Mouse (Mus musculus): ENCODE measurements at regions not wholly inside any gene's neighbourhood (a gene's known extent, or its start where the extent isn't known, plus 50 kb on each side); places are given as distances from the start of the nearest gene placed in this dataset.

DNA sequence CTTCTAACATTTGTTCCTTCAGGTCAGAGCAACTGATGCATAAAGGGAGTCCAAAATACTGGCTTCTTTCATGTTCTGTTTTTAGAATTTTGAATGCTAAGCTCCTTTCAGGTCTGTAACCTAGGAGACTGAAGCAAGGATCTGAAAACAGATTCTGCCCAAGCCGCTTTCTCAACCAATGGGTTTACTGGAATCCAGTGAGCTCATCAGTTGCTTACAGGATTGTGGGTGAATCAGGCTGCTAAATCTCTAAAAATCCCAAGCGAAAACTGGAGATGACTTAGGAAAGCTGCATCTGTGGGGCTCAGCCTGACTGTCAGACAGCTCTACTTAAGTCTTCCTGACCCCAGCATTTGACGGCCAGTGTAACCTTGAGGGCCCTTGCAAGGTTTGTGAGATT is 1277.7 kb downstream of the Defb40 start:
- no peak overlapping the region for H3K27ac ChIP-seq (ENCODE audit: low read depth, low read length)
- H3K4me2 ChIP-seq = no peak overlapping the region
- ATAC-seq (ENCODE audit: low FRiP score) (peak; percentile 55; the same call in 1 of the 2 replicates), DNase-seq (ENCODE audit: low spot score, missing footprints) (peak; percentile 84)
- H3K9me3 ChIP-seq (ENCODE audit: control insufficient read depth, low read length) = no peaks in the 10 kb centered on the region
- no peak overlapping the region for H3K4me3 ChIP-seq (ENCODE audit: low read depth, low read length)
- no peaks in the 10 kb centered on the region for H3K27me3 ChIP-seq (ENCODE audit: control insufficient read depth, insufficient read depth, low read length)
- H3K9ac ChIP-seq (ENCODE audit: low read length) = no peak overlapping the region
- WGBS = 52% methylated on average over 3 of the region's 3 CpGs
- peaks cover 2% of the 10 kb centered on the region; the same call in 1 of the 2 replicates for H3K4me1 ChIP-seq (ENCODE audit: control insufficient read depth, insufficient read depth, low read length)
- H3K36me3 ChIP-seq (ENCODE audit: control insufficient read depth, insufficient read depth, low read length) = no peaks in the 10 kb centered on the region

DNA sequence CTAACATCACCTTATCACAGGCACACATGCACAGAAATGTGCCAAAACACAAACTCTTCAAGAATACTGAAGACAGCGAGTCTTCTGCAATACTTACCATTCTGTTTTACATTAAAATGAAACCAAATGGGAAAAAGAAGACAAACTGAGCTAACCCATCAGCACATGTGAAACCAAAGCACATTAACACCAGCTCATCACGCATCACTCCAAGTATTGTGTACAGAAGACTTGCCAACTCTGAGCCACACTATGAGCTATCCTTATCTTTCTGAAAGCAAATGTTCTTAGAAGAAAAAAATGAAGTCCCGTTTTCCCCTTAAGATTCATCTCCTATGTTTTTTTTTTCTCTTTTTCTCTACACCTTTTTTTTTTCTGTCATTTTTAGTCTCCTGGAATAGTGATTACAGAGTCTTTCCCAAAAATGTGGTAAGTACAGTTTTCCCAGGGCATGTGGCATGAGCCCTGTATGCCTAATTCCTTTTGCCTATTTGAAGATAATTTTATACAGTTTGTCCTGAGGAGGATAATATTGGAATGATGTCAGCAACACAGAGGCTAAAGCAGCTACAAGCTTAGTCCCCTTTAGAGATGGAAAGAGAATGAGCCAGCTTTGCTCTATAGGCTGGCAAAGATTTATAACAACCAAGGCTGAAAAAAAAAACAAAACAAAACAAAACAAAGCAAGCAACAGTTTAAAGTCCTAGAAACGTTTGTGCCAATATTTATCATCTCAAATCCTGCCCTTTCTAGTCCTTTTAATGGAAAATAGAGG is 1287.8 kb downstream of the Defb40 start:
- Histone ChIP-seq H3K4me2 (no peak overlapping the region), H3K4me3 (ENCODE audit: low read depth, low read length) (no peak overlapping the region), H3K27me3 (ENCODE audit: control insufficient read depth, insufficient read depth, low read length) (no peaks in the 10 kb centered on the region), H3K27ac (ENCODE audit: low read depth, low read length) (no peak overlapping the region), H3K4me1 (ENCODE audit: control insufficient read depth, insufficient read depth, low read length) (no peaks in the 10 kb centered on the region), H3K9ac (ENCODE audit: low read length) (no peak overlapping the region), H3K36me3 (ENCODE audit: control insufficient read depth, insufficient read depth, low read length) (no peaks in the 10 kb centered on the region), H3K9me3 (ENCODE audit: control insufficient read depth, low read length) (no peaks in the 10 kb centered on the region)
- ATAC-seq (ENCODE audit: low FRiP score) (no peak), DNase-seq (ENCODE audit: low spot score, missing footprints) (no peak)
- 82% methylated on average over 4 of the region's 4 CpGs for WGBS

DNA sequence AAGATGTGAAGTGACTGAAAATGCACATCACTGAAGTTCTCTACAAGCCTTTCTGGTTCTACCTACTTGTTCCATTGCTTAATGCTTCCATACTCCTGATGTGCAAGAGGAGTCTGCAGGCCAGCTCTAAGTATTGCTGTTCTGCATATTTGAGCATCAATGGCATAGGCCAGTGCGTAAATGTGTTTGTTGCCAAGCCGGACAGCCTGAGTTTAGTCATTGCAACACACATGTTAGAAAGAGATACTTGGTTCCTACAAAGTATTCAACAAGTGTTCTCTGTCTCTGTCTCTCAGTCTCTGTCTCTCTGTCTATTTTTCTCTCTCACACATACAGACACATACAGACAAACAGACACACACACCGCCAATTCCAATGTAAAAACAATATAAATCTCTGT is 1288.4 kb downstream of the Defb40 start:
- H3K27ac ChIP-seq (ENCODE audit: low read depth, low read length) = no peak overlapping the region
- ATAC-seq (ENCODE audit: low FRiP score) (no peak), DNase-seq (ENCODE audit: low spot score, missing footprints) (no peak)
- no peak overlapping the region for H3K9ac ChIP-seq (ENCODE audit: low read length)
- H3K4me1 ChIP-seq (ENCODE audit: control insufficient read depth, insufficient read depth, low read length) = no peaks in the 10 kb centered on the region
- no peaks in the 10 kb centered on the region for H3K36me3 ChIP-seq (ENCODE audit: control insufficient read depth, insufficient read depth, low read length)
- 91% methylated on average over 3 of the region's 3 CpGs for WGBS
- H3K9me3 ChIP-seq (ENCODE audit: control insufficient read depth, low read length) = no peaks in the 10 kb centered on the region
- no peak overlapping the region for H3K4me3 ChIP-seq (ENCODE audit: low read depth, low read length)
- H3K4me2 ChIP-seq = no peak overlapping the region
- no peaks in the 10 kb centered on the region for H3K27me3 ChIP-seq (ENCODE audit: control insufficient read depth, insufficient read depth, low read length)

DNA sequence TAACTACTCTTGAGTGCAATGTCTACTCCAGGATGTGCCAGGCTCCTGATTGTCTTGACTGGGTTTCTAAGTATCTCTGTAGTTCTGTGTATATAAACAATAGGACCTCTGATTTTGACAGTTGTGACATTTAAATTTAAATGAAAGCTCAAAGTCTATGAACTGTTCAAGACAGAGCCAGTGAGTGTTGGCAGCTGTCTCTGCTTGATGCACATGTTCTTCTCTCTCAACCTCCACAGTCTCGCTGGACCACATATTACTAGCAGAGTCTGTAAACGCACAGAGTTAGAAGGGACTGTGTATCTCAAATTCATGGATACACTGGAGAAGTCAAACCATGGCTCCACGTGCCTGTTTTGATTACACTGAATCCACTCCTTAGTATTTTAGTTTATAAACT is 1291.0 kb downstream of the Defb40 start:
- Histone ChIP-seq H3K36me3 (ENCODE audit: control insufficient read depth, insufficient read depth, low read length) (no peaks in the 10 kb centered on the region), H3K4me2 (no peak overlapping the region), H3K4me3 (ENCODE audit: low read depth, low read length) (no peak overlapping the region), H3K4me1 (ENCODE audit: control insufficient read depth, insufficient read depth, low read length) (no peaks in the 10 kb centered on the region), H3K9ac (ENCODE audit: low read length) (no peak overlapping the region), H3K27me3 (ENCODE audit: control insufficient read depth, insufficient read depth, low read length) (no peaks in the 10 kb centered on the region), H3K27ac (ENCODE audit: low read depth, low read length) (no peak overlapping the region), H3K9me3 (ENCODE audit: control insufficient read depth, low read length) (no peaks in the 10 kb centered on the region)
- DNase-seq (ENCODE audit: low spot score, missing footprints) = no peak
- no peak for ATAC-seq (ENCODE audit: low FRiP score)
- 87% methylated on average over 3 of the region's 3 CpGs for WGBS

DNA sequence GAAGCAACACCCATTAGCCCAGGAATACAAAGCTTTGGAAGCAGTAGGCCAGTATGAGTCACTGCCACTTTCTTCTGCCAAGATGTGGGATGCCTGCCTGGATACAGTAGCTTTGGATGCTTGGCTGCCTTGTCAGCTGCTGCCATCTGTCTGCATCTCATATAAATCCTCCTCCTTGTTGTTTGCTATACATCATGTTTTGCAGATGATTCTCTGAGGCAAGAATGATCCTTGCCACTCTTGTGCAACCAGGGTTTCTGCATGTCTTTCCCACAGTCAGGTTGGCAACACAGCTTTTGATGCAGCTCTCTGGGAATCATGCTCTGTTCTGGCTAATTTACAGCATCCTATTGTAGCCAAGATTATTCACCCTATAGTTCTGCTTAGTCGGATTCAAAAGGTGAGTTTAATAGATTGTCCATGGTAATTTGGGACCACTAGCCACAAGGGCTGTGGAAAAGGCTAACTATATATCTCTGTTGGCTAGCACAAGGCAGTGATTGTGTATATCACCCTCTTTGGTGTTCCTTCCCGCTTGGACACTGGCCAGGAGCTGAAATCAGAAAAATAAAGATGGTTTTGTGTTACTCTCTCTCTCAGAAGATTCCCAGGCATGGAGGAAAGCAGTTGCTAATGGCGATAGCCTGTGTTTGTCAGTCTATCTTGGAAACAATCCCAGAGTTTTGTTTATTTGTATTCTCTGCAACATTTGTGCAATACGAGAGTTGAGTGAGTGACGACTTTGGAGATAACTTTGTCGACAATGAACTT is 1313.5 kb downstream of the Defb40 start:
- H3K27ac ChIP-seq (ENCODE audit: low read depth, low read length) = no peak overlapping the region
- H3K27me3 ChIP-seq (ENCODE audit: control insufficient read depth, insufficient read depth, low read length) = no peaks in the 10 kb centered on the region
- no peak overlapping the region for H3K4me2 ChIP-seq
- no peak overlapping the region for H3K9ac ChIP-seq (ENCODE audit: low read length)
- no peaks in the 10 kb centered on the region for H3K9me3 ChIP-seq (ENCODE audit: control insufficient read depth, low read length)
- DNase-seq (ENCODE audit: low spot score, missing footprints) (no peak), ATAC-seq (ENCODE audit: low FRiP score) (no peak)
- H3K4me3 ChIP-seq (ENCODE audit: low read depth, low read length) = no peak overlapping the region
- H3K36me3 ChIP-seq (ENCODE audit: control insufficient read depth, insufficient read depth, low read length) = no peaks in the 10 kb centered on the region
- 85% methylated on average over 6 of the region's 6 CpGs for WGBS
- H3K4me1 ChIP-seq (ENCODE audit: control insufficient read depth, insufficient read depth, low read length) = peaks cover 5% of the 10 kb centered on the region; the same call in 1 of the 2 replicates

DNA sequence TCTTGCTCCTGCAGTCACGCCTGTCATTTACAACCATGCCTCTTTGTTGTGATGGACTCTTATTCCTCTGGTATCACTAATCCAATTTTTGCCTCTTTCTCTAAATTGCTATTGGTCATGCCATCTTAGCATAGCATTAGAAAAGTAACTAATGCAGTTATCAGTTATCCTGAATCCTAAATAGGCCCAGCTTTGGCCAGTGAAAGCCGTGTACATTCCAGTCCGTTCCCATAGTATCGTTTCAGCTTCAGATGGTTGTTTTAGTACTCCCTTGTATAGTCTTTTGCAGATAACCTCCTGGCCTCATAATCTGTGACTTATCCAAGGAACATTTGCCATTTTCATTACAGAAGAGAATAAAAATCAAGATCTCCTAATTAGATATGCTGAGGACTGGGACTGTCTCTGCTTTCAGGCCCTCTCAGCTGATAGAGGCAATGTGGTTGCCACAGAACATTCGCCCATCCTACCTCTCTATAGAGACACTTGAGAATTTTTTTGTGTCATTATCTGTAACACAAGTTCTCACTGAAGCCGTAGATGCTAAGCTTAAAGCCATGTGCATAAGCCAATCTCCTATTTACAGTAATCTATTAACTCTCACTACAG is 1318.2 kb downstream of the Defb40 start:
- DNase-seq (ENCODE audit: low spot score, missing footprints) = peak; percentile 87

DNA sequence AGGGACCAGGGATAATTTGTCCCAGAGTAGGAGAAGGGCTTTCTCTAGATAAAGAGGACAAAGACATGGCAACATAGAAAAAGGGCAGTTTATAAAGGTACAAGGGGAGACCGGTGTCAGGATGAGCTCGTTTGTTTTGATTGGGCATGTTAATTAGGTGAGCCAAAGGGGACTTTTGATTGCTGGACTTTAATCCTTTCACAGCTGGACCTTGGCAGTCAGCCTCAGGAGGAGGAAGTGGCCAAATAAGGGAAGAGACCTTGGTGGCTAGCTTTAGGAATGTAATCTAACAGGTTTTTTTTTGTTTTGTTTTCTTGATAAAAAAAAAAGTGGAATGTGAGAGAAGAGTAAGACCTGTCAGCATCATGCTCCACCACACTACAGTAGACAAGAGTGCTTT is 1324.3 kb downstream of the Defb40 start:
- Histone ChIP-seq H3K9ac (ENCODE audit: low read length) (no peak overlapping the region), H3K4me3 (ENCODE audit: low read depth, low read length) (no peak overlapping the region), H3K36me3 (ENCODE audit: control insufficient read depth, insufficient read depth, low read length) (no peaks in the 10 kb centered on the region), H3K4me2 (no peak overlapping the region), H3K4me1 (ENCODE audit: control insufficient read depth, insufficient read depth, low read length) (no peaks in the 10 kb centered on the region), H3K27ac (ENCODE audit: low read depth, low read length) (no peak overlapping the region), H3K9me3 (ENCODE audit: control insufficient read depth, low read length) (no peaks in the 10 kb centered on the region), H3K27me3 (ENCODE audit: control insufficient read depth, insufficient read depth, low read length) (no peaks in the 10 kb centered on the region)
- 18% methylated on average over 2 of the region's 2 CpGs for WGBS
- DNase-seq (ENCODE audit: low spot score, missing footprints) = no peak
- no peak for ATAC-seq (ENCODE audit: low FRiP score)

More for the DNA sequence above, 1318.2 kb downstream of the Defb40 start:
- Histone ChIP-seq H3K9ac (ENCODE audit: low read length) (no peak overlapping the region), H3K9me3 (ENCODE audit: control insufficient read depth, low read length) (no peaks in the 10 kb centered on the region), H3K4me3 (ENCODE audit: low read depth, low read length) (no peak overlapping the region), H3K27ac (ENCODE audit: low read depth, low read length) (no peak overlapping the region), H3K4me2 (no peak overlapping the region), H3K4me1 (ENCODE audit: control insufficient read depth, insufficient read depth, low read length) (peaks cover 5% of the 10 kb centered on the region; the same call in 1 of the 2 replicates), H3K27me3 (ENCODE audit: control insufficient read depth, insufficient read depth, low read length) (no peaks in the 10 kb centered on the region), H3K36me3 (ENCODE audit: control insufficient read depth, insufficient read depth, low read length) (no peaks in the 10 kb centered on the region)
- WGBS = 44% methylated on average over 6 of the region's 6 CpGs
- ATAC-seq (ENCODE audit: low FRiP score) = peak; percentile 87

DNA sequence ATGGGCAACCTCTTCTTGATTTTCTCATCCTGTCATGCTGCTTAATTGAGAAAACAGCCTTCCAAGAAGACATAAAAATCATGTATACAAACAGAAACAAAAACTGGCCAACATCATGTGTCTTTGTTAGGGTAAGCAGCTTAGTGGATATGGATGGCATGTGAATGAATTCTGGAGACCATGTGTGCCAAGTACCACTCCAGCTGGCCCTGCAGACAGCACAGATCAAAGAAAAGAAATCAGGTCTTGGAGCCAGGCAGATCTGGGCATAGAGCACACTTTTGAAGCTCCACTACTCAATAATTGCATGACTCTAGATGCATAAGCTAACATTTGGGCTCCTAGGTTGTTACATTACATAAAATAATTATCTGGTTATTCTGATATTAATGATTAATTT is 1330.5 kb downstream of the Defb40 start:
- H3K9me3 ChIP-seq (ENCODE audit: control insufficient read depth, low read length) = no peaks in the 10 kb centered on the region
- H3K27ac ChIP-seq (ENCODE audit: low read depth, low read length) = no peak overlapping the region
- no peaks in the 10 kb centered on the region for H3K36me3 ChIP-seq (ENCODE audit: control insufficient read depth, insufficient read depth, low read length)
- H3K4me1 ChIP-seq (ENCODE audit: control insufficient read depth, insufficient read depth, low read length) = no peaks in the 10 kb centered on the region
- H3K4me2 ChIP-seq = no peak overlapping the region
- DNase-seq (ENCODE audit: low spot score, missing footprints) = peak; percentile 23
- no peaks in the 10 kb centered on the region for H3K27me3 ChIP-seq (ENCODE audit: control insufficient read depth, insufficient read depth, low read length)
- no peak overlapping the region for H3K9ac ChIP-seq (ENCODE audit: low read length)
- H3K4me3 ChIP-seq (ENCODE audit: low read depth, low read length) = no peak overlapping the region
- no peak for ATAC-seq (ENCODE audit: low FRiP score)

DNA sequence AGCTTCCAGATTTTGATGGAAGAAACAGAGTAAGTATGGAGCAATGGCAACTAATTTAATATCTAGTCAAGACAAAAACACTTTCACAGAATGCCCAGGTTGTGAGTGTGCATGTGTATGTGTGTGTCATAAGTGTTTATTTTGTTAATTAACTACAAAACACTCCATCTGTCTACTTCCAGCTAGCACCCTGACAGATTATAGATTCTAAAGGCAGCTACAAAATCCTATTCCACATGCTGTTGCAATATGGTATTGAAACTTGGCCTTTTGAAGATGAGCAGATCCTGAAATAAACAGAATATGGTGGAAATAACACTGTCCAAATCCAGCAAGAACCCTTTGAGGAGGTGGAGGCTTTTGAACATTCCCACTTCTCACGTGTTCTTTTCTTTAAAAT is 1356.9 kb downstream of the Defb40 start:
- H3K27me3 ChIP-seq (ENCODE audit: control insufficient read depth, insufficient read depth, low read length) = no peaks in the 10 kb centered on the region
- ATAC-seq (ENCODE audit: low FRiP score) = no peak
- H3K4me3 ChIP-seq (ENCODE audit: low read depth, low read length) = no peak overlapping the region
- H3K9ac ChIP-seq (ENCODE audit: low read length) = no peak overlapping the region
- H3K4me1 ChIP-seq (ENCODE audit: control insufficient read depth, insufficient read depth, low read length) = no peaks in the 10 kb centered on the region
- DNase-seq (ENCODE audit: low spot score, missing footprints) = no peak
- no peaks in the 10 kb centered on the region for H3K36me3 ChIP-seq (ENCODE audit: control insufficient read depth, insufficient read depth, low read length)
- H3K9me3 ChIP-seq (ENCODE audit: control insufficient read depth, low read length) = no peaks in the 10 kb centered on the region
- H3K4me2 ChIP-seq = no peak overlapping the region
- no peak overlapping the region for H3K27ac ChIP-seq (ENCODE audit: low read depth, low read length)
- WGBS = 59% methylated on average over 1 of the region's 1 CpGs
